ENCODE assay signal across 8 mouse cellular contexts in the genomic region with DNA sequence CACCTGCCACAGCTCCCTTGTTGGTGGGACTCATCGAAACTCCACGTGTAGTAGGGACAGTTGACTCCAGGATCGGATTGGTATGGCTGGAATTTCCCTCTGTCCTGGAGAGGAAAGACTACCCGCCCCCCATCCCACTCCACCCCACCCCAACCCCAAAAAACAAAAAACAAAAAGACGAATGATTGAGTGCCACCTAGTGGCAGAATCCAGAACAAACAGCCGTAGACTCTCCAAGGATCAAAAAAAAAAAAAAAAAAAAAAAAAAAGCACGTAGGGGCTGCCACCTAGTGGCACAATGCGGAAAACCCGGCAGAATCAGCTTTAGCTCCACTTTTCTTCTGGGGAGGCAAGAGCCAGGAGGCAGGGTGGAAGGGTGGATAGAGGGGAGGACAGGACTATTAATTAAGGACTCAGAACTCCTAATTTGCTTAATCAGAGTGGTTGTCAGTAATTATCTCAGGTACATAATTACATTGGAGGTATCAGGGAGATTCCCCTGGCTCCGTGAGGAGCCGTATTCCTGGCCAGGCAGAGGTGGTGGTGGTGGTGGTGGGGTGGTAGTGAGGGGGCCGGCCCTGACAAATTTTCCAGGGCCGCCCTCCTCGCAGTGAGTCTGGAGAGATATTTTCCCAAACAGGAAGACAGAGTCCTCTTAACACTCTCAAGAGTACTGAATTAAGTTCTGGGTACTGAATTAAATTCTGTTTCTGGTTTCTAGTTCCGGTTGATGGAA.
DNase-seq lines count a peak whose midpoint lies in the region; ATAC-seq and TF ChIP-seq lines count a peak whose summit lies in the region.

No protein-coding gene starts in this region.

- TF ChIP-seq POLR2A in cerebellum, adult 2 months (IDR thresholded peaks at IDR 0.05; ENCODE audit: borderline replicate concordance, insufficient read depth, low read length) = no peak

- 26% methylated on average over 15 of the region's 15 CpGs for WGBS in cerebellum, adult 2 months
- 27% methylated on average over 15 of the region's 15 CpGs for whole genome bisulfite sequencing in hindbrain, postnatal 0 days
- WGBS in midbrain, embryonic 11.5 days = 30% methylated on average over 15 of the region's 15 CpGs

- peak overlapping the region; percentile 43 for H3K4me3 ChIP-seq in cerebellum, adult 2 months (replicated peaks; ENCODE audit: insufficient read depth, low read depth, low read length)
- H3K4me3 ChIP-seq in hindbrain, postnatal 0 days (ENCODE audit: low read length) = peak overlapping the region; percentile 24
- H3K4me3 ChIP-seq in midbrain, embryonic 11.5 days (ENCODE audit: low read depth, low read length) = peak overlapping the region; percentile 23; the same call in 1 of the 2 replicates

- H3K4me1 ChIP-seq in cerebellum, adult 2 months (ENCODE audit: control insufficient read depth, insufficient read depth, low read length) = peaks cover 5% of the 10 kb centered on the region; the same call in 1 of the 2 replicates
- no peaks in the 10 kb centered on the region for H3K4me1 ChIP-seq in hindbrain, postnatal 0 days (ENCODE audit: insufficient read depth, low read length)
- peaks cover 3% of the 10 kb centered on the region; the same call in 1 of the 2 replicates for H3K4me1 ChIP-seq in midbrain, embryonic 11.5 days (ENCODE audit: control insufficient read depth, insufficient read depth, low read length)

- DNase-seq in heart, adult 11 months = peak; percentile 90
- no peak for DNase-seq in heart, postnatal 25 days (ENCODE audit: low spot score)
- DNase-seq in cerebellum, adult 2 months = peak; percentile 51 to 55
- DNase-seq in forelimb bud, embryonic 11.5 days (ENCODE audit: low read depth, low spot score) = peak; percentile 84
- DNase-seq in hindbrain, postnatal 0 days (ENCODE audit: low spot score) = peak; percentile 90
- DNase-seq in left cerebral cortex, postnatal 4 days = peak; percentile 66
- DNase-seq in midbrain, embryonic 11.5 days (ENCODE audit: low spot score, missing footprints) = peak; percentile 98
- peak; percentile 9 for DNase-seq in spleen, adult 12 weeks (ENCODE audit: low spot score)

- peak; percentile 65 for TF ChIP-seq CTCF in cerebellum, adult 2 months (IDR thresholded peaks at IDR 0.05; ENCODE audit: borderline replicate concordance, insufficient read depth, low read depth, low read length)
- TF ChIP-seq CTCF in hindbrain, postnatal 0 days (IDR thresholded peaks at IDR 0.05; ENCODE audit: low read depth) = peak; percentile 85

- no peaks in the 10 kb centered on the region for H3K9me3 ChIP-seq in hindbrain, postnatal 0 days (ENCODE audit: low read length)
- no peaks in the 10 kb centered on the region for H3K9me3 ChIP-seq in midbrain, embryonic 11.5 days (ENCODE audit: control insufficient read depth, low read length)

- no peaks in the 10 kb centered on the region for H3K36me3 ChIP-seq in hindbrain, postnatal 0 days (ENCODE audit: insufficient read depth, low read length)
- H3K36me3 ChIP-seq in midbrain, embryonic 11.5 days (ENCODE audit: control insufficient read depth, insufficient read depth, low read length) = no peaks in the 10 kb centered on the region

- no peak overlapping the region for H3K27ac ChIP-seq in cerebellum, adult 2 months (ENCODE audit: insufficient read depth, low read length)
- H3K27ac ChIP-seq in hindbrain, postnatal 0 days = no peak overlapping the region
- H3K27ac ChIP-seq in midbrain, embryonic 11.5 days (ENCODE audit: low read depth, low read length) = no peak overlapping the region

- no peaks in the 10 kb centered on the region for H3K27me3 ChIP-seq in cerebellum, adult 2 months (ENCODE audit: control insufficient read depth, insufficient read depth, low read length)
- H3K27me3 ChIP-seq in hindbrain, postnatal 0 days (ENCODE audit: insufficient read depth, low read length) = no peaks in the 10 kb centered on the region
- no peaks in the 10 kb centered on the region for H3K27me3 ChIP-seq in midbrain, embryonic 11.5 days (ENCODE audit: control insufficient read depth, insufficient read depth, low read length)

- H3K4me2 ChIP-seq in hindbrain, postnatal 0 days (ENCODE audit: low read depth, low read length) = peak overlapping the region; percentile 69
- H3K4me2 ChIP-seq in midbrain, embryonic 11.5 days = peak overlapping the region; percentile 36

- intact Hi-C loops in heart, postnatal 25 days (cut with DNase I) = loop anchor here (1.0 to 5.0 kb wide), 3 partner anchors 77 to 271 kb away; no protein-coding TSS in a partner anchor
- intact Hi-C loops in left cerebral cortex, postnatal 4 days (cut with DNase I) = loop anchor here (2.0 kb wide), 1 partner anchor 76 kb away; no protein-coding TSS in a partner anchor

- ATAC-seq in hindbrain, postnatal 0 days = peak; percentile 37
- ATAC-seq in midbrain, embryonic 11.5 days (ENCODE audit: low FRiP score) = peak; percentile 78

- H3K9ac ChIP-seq in hindbrain, postnatal 0 days (replicated peaks; ENCODE audit: low read length) = no peak overlapping the region; the same call in 1 of the 2 replicates
- H3K9ac ChIP-seq in midbrain, embryonic 11.5 days (ENCODE audit: low read length) = no peak overlapping the region
